Mouse (Mus musculus) neutrophil, adult 59 days (primary cell): ENCODE data around the gene Asgr1. TPM values are rescaled to one million over a fixed set of nuclear protein-coding genes. Genes with fewer than 3 reads are reported as not detected.

Experiments used
- total RNA-seq, 2 experiments: library from RNA; stranded (reverse); gene quantifications; 1 replicate in 1 of 2; 2 replicates in 1 of 2; pipeline ENCODE4 v1.2.4; 2023

Asgr1 gene
- not detected for total RNA-seq

DNA sequence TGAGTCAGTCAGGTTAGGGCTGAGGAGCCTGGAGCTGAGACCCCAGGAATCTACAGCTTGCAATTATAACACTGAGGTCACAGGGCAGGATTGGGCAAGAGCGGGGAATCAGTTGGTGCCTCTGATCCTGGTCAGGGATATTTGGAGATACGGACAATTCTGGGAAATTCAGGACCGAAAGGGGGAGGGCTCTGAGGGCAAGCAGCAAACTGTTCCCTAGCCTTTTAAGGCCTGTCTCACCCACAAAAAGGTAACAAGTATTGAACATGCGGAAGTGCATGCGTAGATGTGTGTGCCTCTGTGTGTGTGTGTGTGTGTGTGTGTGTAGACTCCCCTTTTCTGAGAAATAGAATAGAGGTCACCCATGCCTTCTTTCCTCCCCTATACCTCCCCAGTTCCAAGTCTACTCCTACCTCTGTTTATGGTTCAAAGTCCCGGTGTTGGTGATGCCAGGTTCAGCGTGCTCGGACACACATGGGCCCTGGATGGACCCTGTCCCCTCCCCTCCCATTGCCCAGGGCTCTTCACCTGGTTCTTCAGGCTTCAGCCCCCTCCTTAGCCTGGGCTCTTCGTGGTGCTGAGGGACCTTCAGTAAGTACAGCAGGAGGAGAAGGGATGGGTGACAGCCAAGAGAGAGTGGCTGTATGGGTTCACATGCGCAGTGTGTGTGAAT, at the start of gene Asgr1:
TSS of gene Asgr1 (plus strand) at position 188 of the 673 bp plus-strand sequence.

GRCm38 (mm10) chr11:70014880-70015558, 38.9 kb upstream of the Asgr1 start, which contains the start of gene Acadvl:
TSS of gene Acadvl (minus strand) at chr11:70015411.

GRCm38 (mm10) chr11:70016669-70017068, 37.2 kb upstream of the Asgr1 start, which contains the start of gene Dlg4:
TSS of gene Dlg4 (plus strand) at chr11:70016942.

DNA sequence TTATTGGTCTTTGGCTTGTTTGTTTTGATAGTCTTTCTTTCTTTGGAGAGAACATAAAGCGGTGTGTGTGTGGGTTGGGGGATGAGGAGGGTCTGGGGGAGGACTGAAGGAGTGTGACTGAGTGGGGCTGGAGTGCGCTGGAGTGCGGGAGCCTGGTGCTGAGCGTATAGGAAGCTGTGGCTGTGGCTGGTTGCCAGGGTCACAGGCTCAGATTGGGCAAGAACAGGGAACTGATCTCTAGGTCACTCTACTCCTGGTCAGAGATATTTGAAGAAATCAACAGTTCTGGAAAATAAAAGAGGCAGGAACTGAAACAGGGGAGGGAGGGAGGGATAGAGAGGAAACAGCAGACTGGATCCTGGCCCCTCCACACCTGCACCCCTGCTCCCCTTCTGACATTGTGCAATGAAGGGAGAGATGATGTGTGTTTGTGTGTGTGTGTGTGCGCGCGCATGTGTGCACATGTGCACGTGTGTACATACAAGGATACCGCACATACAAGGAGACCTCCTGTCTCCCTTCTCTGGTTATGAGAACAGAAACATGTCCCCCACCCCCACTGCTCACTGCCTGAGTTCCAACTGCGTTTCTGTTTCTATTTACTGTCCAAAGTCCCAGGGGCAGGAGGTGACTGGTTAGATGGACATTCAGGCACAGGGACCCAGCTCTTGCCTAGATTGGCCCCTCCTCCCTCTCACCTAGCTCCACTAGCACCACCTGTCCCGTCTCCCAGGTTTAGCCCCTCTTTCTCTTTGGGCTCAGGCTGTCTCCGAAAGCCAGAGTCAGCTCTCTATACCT, 38.3 kb downstream of the Asgr1 start, which contains the start of gene Asgr2:
TSS of gene Asgr2 (plus strand) at position 659 of the 798 bp plus-strand sequence.

Other genes with a start within 250 kb of the Asgr1 start
- gene Tmem102, start 248.5 kb upstream of the Asgr1 start, total RNA-seq, result not detected
- gene Gm39566, start 238.8 kb upstream of the Asgr1 start, total RNA-seq, result not detected
- not detected for gene Spem2, start 235.6 kb upstream of the Asgr1 start, total RNA-seq
- gene Spem1, start 231.9 kb upstream of the Asgr1 start, total RNA-seq, result not detected
- gene Nlgn2, start 216.3 kb upstream of the Asgr1 start, total RNA-seq, result 1 to 10 TPM; 1.5 to 1.8 TPM
- gene Tmem256, start 215.6 kb upstream of the Asgr1 start, total RNA-seq, result 100 to 1,000 TPM in 1 of 2 experiments, 10 to 100 TPM in 1; 99.9 to 101 TPM
- gene Plscr3, start 207.7 kb upstream of the Asgr1 start, total RNA-seq, result 10 to 100 TPM; 34.4 to 38.0 TPM
- gene Tnk1, start 195.4 kb upstream of the Asgr1 start, total RNA-seq, result not detected
- gene Tmem95, start 176.1 kb upstream of the Asgr1 start, total RNA-seq, result not detected
- 1 to 10 TPM; 8.4 to 8.8 TPM for gene Kctd11, start 172.7 kb upstream of the Asgr1 start, total RNA-seq
- gene Acap1, start 158.5 kb upstream of the Asgr1 start, total RNA-seq, result 100 to 1,000 TPM; 261 to 285 TPM
- gene 2810408A11Rik, start 153.1 kb upstream of the Asgr1 start, total RNA-seq, result 1 to 10 TPM in 1 of 2 experiments, under 1 TPM in 1; 0.95 to 1.9 TPM
- gene Neurl4, start 153.0 kb upstream of the Asgr1 start, total RNA-seq, result 10 to 100 TPM; 17.9 to 18.5 TPM
- gene Gps2, start 140.2 kb upstream of the Asgr1 start, total RNA-seq, result 10 to 100 TPM; 75.4 to 79.7 TPM
- gene Eif5a, start 132.1 kb upstream of the Asgr1 start, total RNA-seq, result 100 to 1,000 TPM; 498 to 503 TPM
- gene Ybx2, start 118.3 kb upstream of the Asgr1 start, total RNA-seq, result not detected
- under 1 TPM; 0.55 to 0.60 TPM for gene Slc2a4, start 105.9 kb upstream of the Asgr1 start, total RNA-seq
- not detected for gene Cldn7, start 89.3 kb upstream of the Asgr1 start, total RNA-seq
- gene Ctdnep1, start 72.9 kb upstream of the Asgr1 start, total RNA-seq, result 10 to 100 TPM; 65.2 to 68.4 TPM
- gene Elp5, start 71.6 kb upstream of the Asgr1 start, total RNA-seq, result 10 to 100 TPM; 25.3 to 27.8 TPM
- gene Gabarap, start 62.9 kb upstream of the Asgr1 start, total RNA-seq, result 100 to 1,000 TPM; 537 TPM
- 10 to 100 TPM; 43.3 to 47.1 TPM for gene Phf23, start 58.3 kb upstream of the Asgr1 start, total RNA-seq
- gene Dvl2, start 53.5 kb upstream of the Asgr1 start, total RNA-seq, result 10 to 100 TPM; 17.5 to 21.4 TPM
- gene Acadvl, start 38.7 kb upstream of the Asgr1 start, total RNA-seq, result 10 to 100 TPM; 34.6 to 40.2 TPM
- gene Dlg4, start 37.1 kb upstream of the Asgr1 start, total RNA-seq, result 1 to 10 TPM; 5.7 to 6.7 TPM
- gene Asgr2, start 38.6 kb downstream of the Asgr1 start, total RNA-seq, result under 1 TPM in 1 of 2 experiments, not detected in 1; 0.42 TPM
- gene Mgl2, start 76.2 kb downstream of the Asgr1 start, total RNA-seq, result 10 to 100 TPM; 11.4 to 12.2 TPM
- gene Clec10a, start 102.1 kb downstream of the Asgr1 start, total RNA-seq, result 10 to 100 TPM; 13.5 to 18.3 TPM
- not detected for gene Slc16a11, start 158.7 kb downstream of the Asgr1 start, total RNA-seq
- 1 to 10 TPM; 1.3 to 1.7 TPM for gene Slc16a13, start 167.0 kb downstream of the Asgr1 start, total RNA-seq
- gene Bcl6b, start 175.7 kb downstream of the Asgr1 start, total RNA-seq, result under 1 TPM in 1 of 2 experiments, not detected in 1; 0.13 TPM
- 10 to 100 TPM; 39.0 to 42.3 TPM for gene 0610010K14Rik, start 183.8 kb downstream of the Asgr1 start, total RNA-seq
- 1 to 10 TPM; 3.8 to 6.1 TPM for gene Gm21988, start 185.7 kb downstream of the Asgr1 start, total RNA-seq
- 100 to 1,000 TPM; 105 to 118 TPM for gene Rnasek, start 185.8 kb downstream of the Asgr1 start, total RNA-seq
- under 1 TPM; 0.33 to 0.60 TPM for gene Alox12, start 201.3 kb downstream of the Asgr1 start, total RNA-seq